In genomic region chr8:84004533-84005201, GRCm38 (mm10) we compare ENCODE assay signal across 1 mouse cellular context.
TF ChIP-seq lines count a peak whose summit lies in the region.

No protein-coding gene starts in this region.

TF ChIP-seq in C2C12, 6 proteins besides CTCF, POLR2A, EP300 and RAD21:
- TF ChIP-seq CEBPB (IDR thresholded peaks at IDR 0.05; ENCODE audit: low read depth) (no peak), MYOD1 (IDR thresholded peaks at IDR 0.05; ENCODE audit: control insufficient read depth, insufficient read length, low read depth) (no peak), MAX (IDR thresholded peaks at IDR 0.05) (no peak), MYOG (IDR thresholded peaks at IDR 0.05; ENCODE audit: control insufficient read depth, extremely low read depth, insufficient read length) (no peak), USF1 (IDR thresholded peaks at IDR 0.05; ENCODE audit: low read depth) (no peak), FOSL1 (IDR thresholded peaks at IDR 0.05; ENCODE audit: insufficient read depth, low read length, poor library complexity, severe bottlenecking) (no peak)
